Mouse (Mus musculus) stomach, postnatal 0 days (tissue): ENCODE data around the gene Olfr1388. TPM values are rescaled to one million over a fixed set of nuclear protein-coding genes. Genes with fewer than 3 reads are reported as not detected.
A peak's percentile ranks its signal among the peaks of the same experiment; 100 is the strongest.
"Not testable (repeated sequence)": the region's sequence is repeated elsewhere in the genome, so short reads cannot be mapped to it uniquely, and the experiment has no call there.

Experiments used
- ATAC-seq: fragments of 200-750 bp; cut with Nextera tagmentation; 2 replicates; pipeline ENCODE4 v1.8.0; 2017; ENCODE audit not compliant: low FRiP score, low TSS enrichment
- DNase-seq: peaks from one replicate; pipeline ENCODE4 v3.0.0-alpha.2; 2016; ENCODE audit warnings: low spot score
- H3K27ac ChIP-seq: fragments of 300-500 bp; sonication (generic); replicated peaks from 2 replicates; pipeline ENCODE4 v1.5.1; 2014; ENCODE audit warnings: mild to moderate bottlenecking, control low read depth
- H3K27me3 ChIP-seq: fragments of 300-500 bp; sonication (generic); 2 replicates; pipeline ENCODE4 v1.6.1; 2014; ENCODE audit warnings: low read length; ENCODE audit not compliant: control insufficient read depth, insufficient read depth
- H3K36me3 ChIP-seq: fragments of 300-500 bp; sonication (generic); 2 replicates; pipeline ENCODE4 v1.6.1; 2014; ENCODE audit warnings: low read length, mixed read lengths; ENCODE audit not compliant: control insufficient read depth, insufficient read depth
- H3K4me1 ChIP-seq: fragments of 300-500 bp; sonication (generic); replicated peaks from 2 replicates; pipeline ENCODE4 v1.6.1; 2014; ENCODE audit warnings: antibody characterized with exemption; ENCODE audit not compliant: control insufficient read depth, insufficient read depth
- H3K4me2 ChIP-seq: fragments of 300-500 bp; sonication (generic); replicated peaks from 2 replicates; pipeline ENCODE4 v1.6.1; 2014; ENCODE audit warnings: low read depth, mild to moderate bottlenecking, control low read depth, moderate library complexity
- H3K4me3 ChIP-seq: fragments of 300-500 bp; sonication (generic); 2 replicates; pipeline ENCODE4 v1.5.1; 2014; ENCODE audit warnings: low read depth, low read length, control low read depth
- H3K9ac ChIP-seq: fragments of 300-500 bp; sonication (generic); 2 replicates; pipeline ENCODE4 v1.6.1; 2014; ENCODE audit warnings: mild to moderate bottlenecking, low read length, control low read depth, mixed read lengths
- H3K9me3 ChIP-seq: fragments of 300-500 bp; sonication (generic); 2 replicates; pipeline ENCODE4 v1.6.1; 2016; ENCODE audit warnings: low read length; ENCODE audit not compliant: control insufficient read depth
- CTCF ChIP-seq: IDR thresholded peaks from 2 replicates; pipeline ENCODE4 v1.5.1; 2016; ENCODE audit warnings: antibody characterized with exemption, low read depth, mild to moderate bottlenecking, moderate library complexity
- EP300 ChIP-seq: optimal IDR thresholded peaks from 2 replicates; pipeline ENCODE3; 2016; ENCODE audit warnings: antibody characterized with exemption
- WGBS: fragments of 180-500 bp; shearing (Covaris S2); extraction: QIAGEN DNeasy Blood & Tissue Kit; methylation state at CpG from one replicate; pipeline ENCODE4 v1.1.7; 2014; 5-methylcytosine and 5-hydroxymethylcytosine counted together
- polyA plus RNA-seq: library from polyadenylated mRNA; unstranded; fragments of >200 nt; fragmentation: Nextera tagmentation; extraction: Ambion mirVana; gene quantifications from 2 replicates; pipeline ENCODE4 v1.2.1, GENCODE M21; 2015

Gene Olfr1388
- 0.08 TPM in 1 of 2 replicates, not detected in the other for polyA plus RNA-seq

DNA sequence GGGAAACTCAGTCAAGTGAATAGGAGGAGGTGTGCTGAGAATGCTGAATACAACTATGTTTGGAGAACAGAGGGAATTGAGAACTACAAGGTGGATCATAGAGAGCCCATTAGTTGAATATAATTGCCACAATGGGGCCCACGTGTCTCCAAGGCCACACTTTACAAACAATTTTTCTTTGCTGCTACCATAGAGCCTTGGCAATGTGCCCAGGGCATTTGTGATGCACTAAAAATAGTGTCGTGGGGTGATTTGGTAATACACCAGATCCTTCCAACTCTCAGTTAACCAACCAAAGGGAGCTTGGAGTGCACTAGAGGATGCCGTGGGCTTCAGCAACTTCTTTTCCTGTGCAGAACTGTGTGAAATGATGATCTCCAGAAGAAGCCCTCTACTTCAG is at the start of gene Olfr1388:
TSS of gene Olfr1388 (plus strand) at position 214 of the 400 bp plus-strand sequence.
- Histone ChIP-seq H3K4me3 (no peak within 1 kb of the TSS), H3K36me3 (no peaks in the 10 kb centered on the region), H3K27me3 (no peaks in the 10 kb centered on the region), H3K27ac (no peak within 1 kb of the TSS), H3K4me2 (no peak within 1 kb of the TSS), H3K9me3 (no peaks in the 10 kb centered on the region), H3K4me1 (no peaks in the 10 kb centered on the region), H3K9ac (no peak within 1 kb of the TSS)
- ATAC-seq (no peak), DNase-seq (no peak)
- 45% methylated on average over 3 of the region's 3 CpGs for WGBS
- no peak for TF ChIP-seq CTCF
- TF ChIP-seq EP300: no peak

DNA sequence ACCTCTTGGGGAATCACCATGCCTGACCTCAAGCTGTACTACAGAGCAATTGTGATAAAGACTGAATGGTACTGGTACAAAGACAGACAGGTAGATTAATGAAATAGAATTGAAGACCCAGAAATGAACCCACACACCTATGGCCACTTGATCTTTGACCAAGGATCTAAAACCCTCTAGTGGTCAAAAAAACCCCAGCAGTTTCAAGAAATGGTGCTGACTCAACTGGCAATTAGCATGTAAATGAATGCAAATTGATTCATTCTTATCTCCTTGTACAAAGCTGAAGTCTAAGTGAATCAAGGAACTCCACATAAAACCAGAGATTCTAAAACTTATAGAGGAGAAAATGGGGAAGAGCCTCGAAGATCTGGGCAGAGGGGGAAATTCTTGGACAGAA is 43.7 kb upstream of the Olfr1388 start:
- 68% methylated on average over 1 of the region's 1 CpGs for WGBS

GRCm38 (mm10) chr11:49406784-49407183 is 29.6 kb upstream of the Olfr1388 start:
- Histone ChIP-seq H3K4me2 (no peak overlapping the region), H3K36me3 (no peaks in the 10 kb centered on the region), H3K27me3 (no peaks in the 10 kb centered on the region), H3K4me3 (no peak overlapping the region), H3K27ac (no peak overlapping the region), H3K9me3 (no peaks in the 10 kb centered on the region), H3K4me1 (no peaks in the 10 kb centered on the region), H3K9ac (no peak overlapping the region)
- DNase-seq: no peak
- WGBS: 55% methylated on average over 3 of the region's 3 CpGs
- ATAC-seq: no peak
- no peak for TF ChIP-seq EP300

More for the DNA sequence above, 43.7 kb upstream of the Olfr1388 start:
- H3K36me3 ChIP-seq, H3K9me3 ChIP-seq, DNase-seq, ATAC-seq, H3K4me2 ChIP-seq, H3K9ac ChIP-seq, H3K27me3 ChIP-seq, H3K27ac ChIP-seq, H3K4me3 ChIP-seq, H3K4me1 ChIP-seq: not testable (repeated sequence)

DNA sequence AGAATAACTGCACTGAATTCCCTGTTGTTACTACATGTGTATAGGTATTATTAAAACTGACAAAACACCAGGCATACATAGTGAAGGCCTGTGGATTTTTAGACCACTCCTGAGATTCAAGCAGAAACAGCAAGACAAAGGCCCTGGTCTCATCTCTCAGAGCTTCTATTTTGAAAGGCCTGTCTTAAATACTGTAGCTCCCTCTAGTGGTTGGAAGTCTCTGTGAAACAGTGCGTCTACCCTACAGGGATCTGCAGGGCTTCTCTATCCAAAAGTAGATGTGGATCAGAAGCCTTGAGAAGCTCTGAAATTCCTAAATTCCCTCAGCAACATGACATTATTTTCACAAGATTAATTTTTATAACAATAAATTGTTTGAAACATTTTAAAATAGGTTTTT is 25.9 kb upstream of the Olfr1388 start:
- DNase-seq: no peak
- 19% methylated on average over 1 of the region's 1 CpGs for WGBS
- TF ChIP-seq EP300 (no peak), CTCF (peak; percentile 62)

GRCm38 (mm10) chr11:49422767-49423166 is 13.7 kb upstream of the Olfr1388 start, which contains the start of gene Olfr1389:
TSS of gene Olfr1389 (plus strand) at chr11:49423067.
- TF ChIP-seq EP300 (no peak), CTCF (no peak)
- H3K9ac ChIP-seq: no peak within 1 kb of the TSS
- no peak within 1 kb of the TSS for H3K4me2 ChIP-seq
- no peaks in the 10 kb centered on the region for H3K36me3 ChIP-seq
- no peak for ATAC-seq
- no peak for DNase-seq
- no peaks in the 10 kb centered on the region for H3K4me1 ChIP-seq
- no peak within 1 kb of the TSS for H3K4me3 ChIP-seq
- WGBS: 85% methylated on average over 2 of the region's 2 CpGs
- no peak within 1 kb of the TSS for H3K27ac ChIP-seq
- H3K9me3 ChIP-seq: no peaks in the 10 kb centered on the region
- no peaks in the 10 kb centered on the region for H3K27me3 ChIP-seq

More for the DNA sequence above, 25.9 kb upstream of the Olfr1388 start:
- no peak for ATAC-seq
- H3K9ac ChIP-seq: no peak overlapping the region
- H3K27me3 ChIP-seq: no peaks in the 10 kb centered on the region
- H3K4me3 ChIP-seq: no peak overlapping the region
- H3K36me3 ChIP-seq: no peaks in the 10 kb centered on the region
- no peaks in the 10 kb centered on the region for H3K9me3 ChIP-seq
- H3K4me1 ChIP-seq: no peaks in the 10 kb centered on the region
- no peak overlapping the region for H3K27ac ChIP-seq
- H3K4me2 ChIP-seq: no peak overlapping the region

GRCm38 (mm10) chr11:49425257-49425927 is 11.0 kb upstream of the Olfr1388 start:
- Histone ChIP-seq H3K4me3 (no peak overlapping the region), H3K9me3 (no peaks in the 10 kb centered on the region), H3K27ac (no peak overlapping the region), H3K9ac (no peak overlapping the region), H3K4me1 (no peaks in the 10 kb centered on the region), H3K4me2 (no peak overlapping the region), H3K36me3 (no peaks in the 10 kb centered on the region), H3K27me3 (no peaks in the 10 kb centered on the region)
- WGBS: 84% methylated on average over 1 of the region's 1 CpGs
- no peak for DNase-seq
- TF ChIP-seq EP300 (no peak), CTCF (no peak)
- ATAC-seq: no peak
